Mouse (Mus musculus) liver, embryonic 16.5 days (tissue): ENCODE data around the gene Lrrc3c. TPM values are rescaled to one million over a fixed set of nuclear protein-coding genes. Genes with fewer than 3 reads are reported as not detected.
A peak's percentile ranks its signal among the peaks of the same experiment; 100 is the strongest.

Experiments used
- ATAC-seq: fragments of 200-750 bp; cut with Nextera tagmentation; 2 replicates; pipeline ENCODE4 v1.8.0; 2017; ENCODE audit warnings: low read depth, mild to moderate bottlenecking, moderate number of reproducible peaks, moderate library complexity
- H3K27ac ChIP-seq: fragments of 300-500 bp; sonication (generic); 2 replicates; pipeline ENCODE4 v1.5.1; 2014; ENCODE audit warnings: mild to moderate bottlenecking, low read length
- H3K27me3 ChIP-seq: fragments of 300-500 bp; sonication (generic); 2 replicates; pipeline ENCODE4 v1.6.1; 2014; ENCODE audit warnings: low read depth, low read length, mixed read lengths; ENCODE audit not compliant: control insufficient read depth, insufficient read depth
- H3K36me3 ChIP-seq: fragments of 300-500 bp; sonication (generic); 2 replicates; pipeline ENCODE4 v1.6.1; 2014; ENCODE audit warnings: mild to moderate bottlenecking; ENCODE audit not compliant: control insufficient read depth, insufficient read depth
- H3K4me1 ChIP-seq: fragments of 300-500 bp; sonication (generic); 2 replicates; pipeline ENCODE4 v1.6.1; 2014; ENCODE audit warnings: low read depth, low read length, mixed read lengths; ENCODE audit not compliant: control insufficient read depth
- H3K4me2 ChIP-seq: fragments of 300-500 bp; sonication (generic); 2 replicates; pipeline ENCODE4 v1.6.1; 2014; ENCODE audit warnings: low read depth, low read length, mixed read lengths
- H3K4me3 ChIP-seq: fragments of 300-500 bp; sonication (generic); 2 replicates; pipeline ENCODE4 v1.5.1; 2014; ENCODE audit warnings: low read depth, mild to moderate bottlenecking, low read length
- H3K9ac ChIP-seq: fragments of 300-500 bp; sonication (generic); 2 replicates; pipeline ENCODE4 v1.6.1; 2014; ENCODE audit warnings: low read depth, low read length
- H3K9me3 ChIP-seq: fragments of 300-500 bp; sonication (generic); replicated peaks from 2 replicates; pipeline ENCODE4 v1.6.1; 2016; ENCODE audit warnings: low read length; ENCODE audit not compliant: control insufficient read depth
- WGBS: fragments of 180-500 bp; shearing (Covaris S2); extraction: QIAGEN DNeasy Blood & Tissue Kit; methylation state at CpG from one replicate; pipeline ENCODE4 v1.1.7; 2014; ENCODE audit not compliant: insufficient replicate concordance; 5-methylcytosine and 5-hydroxymethylcytosine counted together
- polyA plus RNA-seq: library from polyadenylated mRNA; unstranded; fragments of >200 nt; fragmentation: Nextera tagmentation; extraction: Ambion mirVana; gene quantifications from 2 replicates; pipeline ENCODE4 v1.2.1, GENCODE M21; 2015

Gene Lrrc3c
- polyA plus RNA-seq, 1 experiment from 2014 or later = not detected

DNA sequence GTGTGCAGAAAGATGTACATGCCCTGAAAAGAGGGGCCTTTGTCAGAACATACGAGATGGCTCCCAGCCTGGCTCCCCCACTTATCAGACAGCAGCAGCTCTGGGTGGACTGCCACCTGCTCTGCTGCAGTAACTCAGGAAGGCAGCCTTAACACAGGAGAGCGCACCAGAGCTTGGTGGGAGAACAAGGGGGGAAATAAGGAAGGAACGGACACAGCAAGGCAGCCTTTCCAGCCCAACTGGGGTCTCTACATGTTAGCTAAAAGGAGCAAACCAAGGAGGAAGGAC is 14.9 kb upstream of the Lrrc3c start:
- Histone ChIP-seq H3K27me3 (no peaks in the 10 kb centered on the region), H3K36me3 (no peaks in the 10 kb centered on the region), H3K27ac (peak overlapping the region; percentile 99), H3K4me1 (peaks cover 78% of the 10 kb centered on the region), H3K4me3 (peak overlapping the region; percentile 65), H3K9ac (peak overlapping the region; percentile 83), H3K9me3 (no peaks in the 10 kb centered on the region), H3K4me2 (peak overlapping the region; percentile 86)
- WGBS = 18% methylated on average over 3 of the region's 3 CpGs
- ATAC-seq = peak; percentile 71

DNA sequence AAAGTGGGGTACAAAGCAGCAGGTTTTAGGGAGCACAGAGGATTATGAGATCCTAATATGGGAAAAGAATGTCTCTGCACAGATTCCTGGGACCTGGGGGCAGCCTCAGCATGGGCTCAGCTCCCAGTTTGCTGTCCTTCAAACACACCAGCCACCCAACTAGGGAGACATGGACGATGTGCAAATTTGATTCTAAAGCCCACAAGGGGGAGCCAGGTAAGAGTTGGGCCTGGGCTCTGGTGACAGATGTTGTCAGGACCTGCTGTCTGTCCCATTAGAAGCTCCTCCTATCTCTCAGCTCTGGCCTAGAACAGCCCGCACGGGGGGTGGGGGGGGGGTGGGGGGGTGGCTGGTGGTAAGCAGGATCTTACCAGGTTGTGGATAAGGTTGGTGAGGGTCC is 14.5 kb upstream of the Lrrc3c start:
- H3K4me2 ChIP-seq = peak overlapping the region; percentile 86
- no peaks in the 10 kb centered on the region for H3K27me3 ChIP-seq
- peak overlapping the region; percentile 83 for H3K9ac ChIP-seq
- no peaks in the 10 kb centered on the region for H3K36me3 ChIP-seq
- WGBS = 3% methylated on average over 3 of the region's 3 CpGs
- H3K4me3 ChIP-seq = peak overlapping the region; percentile 65
- peak; percentile 18; the same call in 1 of the 2 replicates for ATAC-seq
- peaks cover 81% of the 10 kb centered on the region for H3K4me1 ChIP-seq
- peak overlapping the region; percentile 99 for H3K27ac ChIP-seq
- no peaks in the 10 kb centered on the region for H3K9me3 ChIP-seq

GRCm38 (mm10) chr11:98584146-98584545 is 13.9 kb upstream of the Lrrc3c start:
- Histone ChIP-seq H3K36me3 (no peaks in the 10 kb centered on the region), H3K9ac (peak overlapping the region; percentile 46), H3K4me2 (peak overlapping the region; percentile 86), H3K27ac (peak overlapping the region; percentile 99), H3K9me3 (no peaks in the 10 kb centered on the region), H3K4me1 (peaks cover 87% of the 10 kb centered on the region), H3K27me3 (no peaks in the 10 kb centered on the region), H3K4me3 (peak overlapping the region; percentile 28)
- WGBS = 16% methylated on average over 1 of the region's 1 CpGs
- no peak for ATAC-seq

- H3K9ac ChIP-seq = peak overlapping the region; percentile 94
- peak overlapping the region; percentile 89 for H3K4me3 ChIP-seq
- peak overlapping the region; percentile 99 for H3K27ac ChIP-seq
- peaks cover 88% of the 10 kb centered on the region for H3K4me1 ChIP-seq
- 81% methylated on average over 6 of the region's 6 CpGs for WGBS
- peak overlapping the region; percentile 86 for H3K4me2 ChIP-seq
- no peaks in the 10 kb centered on the region for H3K36me3 ChIP-seq
- no peak for ATAC-seq
- H3K27me3 ChIP-seq = no peaks in the 10 kb centered on the region
- H3K9me3 ChIP-seq = no peaks in the 10 kb centered on the region
Measured at GRCm38 (mm10) chr11:98584629-98585177, 13.4 kb upstream of the Lrrc3c start.

DNA sequence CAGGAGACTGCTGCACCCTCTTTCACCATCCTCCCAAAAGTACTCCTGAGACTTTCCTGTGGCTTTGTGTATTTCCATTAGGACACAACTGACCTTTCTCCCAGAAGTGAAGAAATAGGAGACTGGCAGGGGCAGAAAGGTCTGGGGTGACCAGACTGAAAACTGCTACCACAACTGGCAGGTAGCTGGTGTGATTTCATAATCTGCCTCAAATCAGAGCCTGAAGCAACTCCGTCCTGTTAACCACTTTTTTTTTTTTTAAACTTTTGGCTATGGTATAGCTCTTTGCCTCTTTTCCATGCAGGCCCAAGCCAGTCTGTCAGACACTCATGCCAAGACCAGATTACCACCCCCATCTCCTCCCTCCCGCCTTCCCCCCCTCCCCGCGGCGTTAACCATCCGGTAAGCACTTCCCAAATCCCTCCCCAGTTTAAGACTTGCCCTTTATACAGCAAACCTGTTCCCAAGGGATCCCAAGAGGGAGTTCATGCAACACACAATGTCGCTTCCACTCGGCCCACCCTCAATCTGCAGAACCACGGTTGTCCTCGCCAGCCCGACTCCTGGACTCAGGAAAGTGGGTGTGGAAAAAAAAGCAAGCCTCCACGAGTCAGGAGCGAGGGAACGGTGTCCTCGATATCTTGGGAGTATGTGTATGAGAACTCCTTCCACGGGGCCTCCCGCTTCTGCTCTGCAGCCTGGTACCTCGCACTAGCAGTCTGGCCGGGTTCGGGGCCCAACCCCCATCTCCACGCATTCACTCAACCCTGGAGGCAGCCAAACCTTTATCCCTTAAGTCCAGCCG is 11.8 kb upstream of the Lrrc3c start:
- H3K4me2 ChIP-seq = peak overlapping the region; percentile 86
- WGBS = 1% methylated on average over 22 of the region's 22 CpGs
- peak overlapping the region; percentile 93 for H3K27ac ChIP-seq
- H3K36me3 ChIP-seq = no peaks in the 10 kb centered on the region
- H3K9ac ChIP-seq = peak overlapping the region; percentile 94
- peak overlapping the region; percentile 89 for H3K4me3 ChIP-seq
- H3K4me1 ChIP-seq = peaks cover 72% of the 10 kb centered on the region
- no peaks in the 10 kb centered on the region; the same call in 1 of the 2 replicates for H3K27me3 ChIP-seq
- H3K9me3 ChIP-seq = no peaks in the 10 kb centered on the region
- no peak for ATAC-seq

DNA sequence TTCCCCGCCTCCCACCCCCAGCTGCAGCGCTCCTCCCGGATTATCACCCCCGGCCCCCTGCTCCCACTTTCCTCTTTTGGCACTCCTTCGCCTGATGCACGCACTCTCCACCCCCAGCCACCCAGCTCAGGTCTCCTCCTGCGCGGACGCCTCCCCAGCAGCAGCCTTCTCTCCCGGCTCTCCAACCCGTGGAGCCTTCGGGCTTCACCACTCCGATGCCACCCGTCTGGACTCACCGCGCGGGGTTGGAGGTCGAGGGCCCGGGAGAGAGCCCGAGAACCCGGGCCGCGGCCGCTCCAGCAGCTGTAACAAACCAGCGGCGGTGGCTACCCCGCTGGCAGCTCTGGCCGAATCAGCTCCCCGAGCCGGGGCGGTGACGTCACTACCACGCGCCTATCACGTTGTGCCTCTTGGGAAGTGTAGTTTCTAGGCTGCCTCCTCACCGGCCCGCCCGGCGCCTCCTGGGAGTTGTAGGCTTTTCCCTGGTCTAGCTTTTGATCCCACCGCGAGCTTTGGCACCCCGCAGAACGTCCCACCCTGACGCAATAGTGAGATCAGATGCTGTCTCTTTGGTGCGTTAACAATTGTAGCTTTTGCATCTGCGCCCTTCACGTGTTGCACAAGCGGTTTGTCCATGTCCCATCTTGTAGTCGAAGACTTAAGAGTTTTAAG is 11.1 kb upstream of the Lrrc3c start, which contains the start of gene Ormdl3:
TSS of gene Ormdl3 (minus strand) at position 477 of the 672 bp plus-strand sequence.
- Histone ChIP-seq H3K4me2 (peak within 1 kb of the TSS; percentile 86), H3K4me1 (peaks cover 66% of the 10 kb centered on the region), H3K9me3 (no peaks in the 10 kb centered on the region), H3K36me3 (no peaks in the 10 kb centered on the region), H3K27me3 (no peaks in the 10 kb centered on the region; the same call in 1 of the 2 replicates), H3K27ac (peak within 1 kb of the TSS; percentile 93), H3K4me3 (peak within 1 kb of the TSS; percentile 89), H3K9ac (peak within 1 kb of the TSS; percentile 94)
- ATAC-seq = peak; percentile 75
- under 1% methylated on average over 48 of the region's 49 CpGs for WGBS

GRCm38 (mm10) chr11:98587684-98588546 is 10.2 kb upstream of the Lrrc3c start:
- Histone ChIP-seq H3K4me2 (peak overlapping the region; percentile 82), H3K36me3 (no peaks in the 10 kb centered on the region), H3K4me1 (peaks cover 62% of the 10 kb centered on the region), H3K27ac (peak overlapping the region; percentile 93), H3K9ac (peak overlapping the region; percentile 94), H3K4me3 (peak overlapping the region; percentile 89), H3K27me3 (no peaks in the 10 kb centered on the region; the same call in 1 of the 2 replicates), H3K9me3 (no peaks in the 10 kb centered on the region)
- peak; percentile 60 for ATAC-seq
- WGBS = 7% methylated on average over 20 of the region's 20 CpGs

DNA sequence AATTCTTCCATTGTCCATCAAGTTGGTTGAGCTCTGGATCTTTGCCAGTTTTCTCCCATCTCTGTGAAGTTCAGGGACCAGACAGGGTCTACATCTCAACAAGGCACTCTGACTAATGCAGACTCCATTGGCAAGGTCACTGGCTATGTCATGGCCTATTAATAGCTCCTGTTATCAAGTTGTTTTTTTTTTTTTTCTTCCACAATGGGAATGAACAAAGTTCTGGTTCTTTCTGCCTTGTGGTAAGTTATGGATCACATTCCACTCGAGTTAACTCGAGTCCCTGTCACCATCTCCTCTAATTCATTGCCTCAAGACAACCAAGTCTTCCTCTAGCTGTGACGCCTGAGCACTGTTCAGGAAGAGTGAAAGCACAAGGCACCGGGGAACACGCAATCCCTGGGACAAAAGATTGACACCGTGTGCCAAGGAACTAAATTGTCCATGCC is 9.2 kb upstream of the Lrrc3c start:
- Histone ChIP-seq H3K4me1 (peaks cover 54% of the 10 kb centered on the region), H3K4me3 (peak overlapping the region; percentile 44; the same call in 1 of the 2 replicates), H3K27me3 (no peaks in the 10 kb centered on the region; the same call in 1 of the 2 replicates), H3K4me2 (peak overlapping the region; percentile 82), H3K27ac (peak overlapping the region; percentile 93), H3K9ac (peak overlapping the region; percentile 64), H3K36me3 (no peaks in the 10 kb centered on the region), H3K9me3 (no peaks in the 10 kb centered on the region)
- WGBS = 45% methylated on average over 6 of the region's 6 CpGs
- no peak for ATAC-seq
